Mouse (Mus musculus) lung, postnatal 0 days (tissue): ENCODE measurements around the gene Hoxc6. TPM values are rescaled to one million over a fixed set of nuclear protein-coding genes. Genes with fewer than 3 reads are reported as not detected.

Experiments
- ATAC-seq: fragments of 200-750 bp; cut with Nextera tagmentation; 2 replicates; pipeline ENCODE4 v1.8.0; 2017; ENCODE audit warnings: moderate library complexity
- DNase-seq: peaks from one replicate; pipeline ENCODE4 v3.0.0-alpha.2; 2016; ENCODE audit warnings: low spot score
- H3K27ac ChIP-seq: fragments of 300-500 bp; sonication (generic); 2 replicates; pipeline ENCODE4 v1.5.1; 2014; ENCODE audit warnings: antibody characterized with exemption, mild to moderate bottlenecking, low read length, mixed read lengths
- H3K27me3 ChIP-seq: fragments of 300-500 bp; sonication (generic); replicated peaks from 2 replicates; pipeline ENCODE4 v1.6.1; 2014; ENCODE audit warnings: low read length, mixed read lengths; ENCODE audit not compliant: insufficient read depth
- H3K36me3 ChIP-seq: fragments of 300-500 bp; sonication (generic); 2 replicates; pipeline ENCODE4 v1.6.1; 2014; ENCODE audit warnings: low read length, mixed read lengths; ENCODE audit not compliant: insufficient read depth
- H3K4me1 ChIP-seq: fragments of 300-500 bp; sonication (generic); 2 replicates; pipeline ENCODE4 v1.6.1; 2014; ENCODE audit warnings: antibody characterized with exemption, low read depth, low read length, mixed read lengths; ENCODE audit not compliant: insufficient read depth
- H3K4me2 ChIP-seq: fragments of 300-500 bp; sonication (generic); replicated peaks from 2 replicates; pipeline ENCODE4 v1.6.1; 2014; ENCODE audit warnings: low read depth, mild to moderate bottlenecking, low read length, moderate library complexity, mixed read lengths
- H3K4me3 ChIP-seq: fragments of 300-500 bp; sonication (generic); 2 replicates; pipeline ENCODE4 v1.5.1; 2014; ENCODE audit warnings: low read depth, low read length
- H3K9ac ChIP-seq: fragments of 300-500 bp; sonication (generic); replicated peaks from 2 replicates; pipeline ENCODE4 v1.6.1; 2014; ENCODE audit warnings: low read depth, mild to moderate bottlenecking
- H3K9me3 ChIP-seq: fragments of 300-500 bp; sonication (generic); 2 replicates; pipeline ENCODE4 v1.6.1; 2016; ENCODE audit warnings: low read length, mixed read lengths
- CTCF ChIP-seq: IDR thresholded peaks from 2 replicates; pipeline ENCODE4 v1.5.1; 2016; ENCODE audit warnings: antibody characterized with exemption, mild to moderate bottlenecking
- EP300 ChIP-seq: IDR thresholded peaks from 2 replicates; pipeline ENCODE4 v1.6.1; 2016; ENCODE audit warnings: antibody characterized with exemption, mild to moderate bottlenecking, control low read depth
- WGBS: fragments of 180-500 bp; shearing (Covaris S2); extraction: QIAGEN DNeasy Blood & Tissue Kit; methylation state at CpG from one replicate; pipeline ENCODE4 v1.1.7; 2014; 5-methylcytosine and 5-hydroxymethylcytosine counted together
- microRNA counts: library from miRNA; unstranded; fragments of <30 nt; microRNA quantifications from one replicate; lab custom pipeline; 2015
- microRNA-seq: library from miRNA; unstranded; fragments of <30 nt; microRNA quantifications from one replicate; pipeline ENCODE4, GENCODE M21; 2016
- polyA plus RNA-seq: library from polyadenylated mRNA; unstranded; fragments of >200 nt; fragmentation: Nextera tagmentation; extraction: Ambion mirVana; gene quantifications from 2 replicates; pipeline ENCODE4 v1.2.1, GENCODE M21; 2015

Gene Hoxc6
- polyA plus RNA-seq, 1 experiment from 2014 or later: not detected

GRCm38 (mm10) chr15:103059393-103059992, 61.4 kb downstream of the Hoxc6 start:
- Histone ChIP-seq H3K27me3 (peaks cover 46% of the 10 kb centered on the region), H3K9ac (no peak overlapping the region), H3K4me1 (no peaks in the 10 kb centered on the region), H3K4me2 (no peak overlapping the region), H3K4me3 (no peak overlapping the region; the same call in 1 of the 2 replicates), H3K9me3 (no peaks in the 10 kb centered on the region), H3K27ac (no peak overlapping the region), H3K36me3 (no peaks in the 10 kb centered on the region)
- WGBS: 8% methylated on average over 21 of the region's 21 CpGs
- TF ChIP-seq CTCF (no peak), EP300 (no peak)
- DNase-seq (no peak), ATAC-seq (no peak)

- Histone ChIP-seq H3K4me2 (no peak overlapping the region), H3K4me3 (no peak overlapping the region), H3K9ac (no peak overlapping the region), H3K4me1 (no peaks in the 10 kb centered on the region), H3K27me3 (peaks cover 46% of the 10 kb centered on the region), H3K9me3 (no peaks in the 10 kb centered on the region), H3K27ac (no peak overlapping the region), H3K36me3 (no peaks in the 10 kb centered on the region)
- no peak for ATAC-seq
- no peak for DNase-seq
- 29% methylated on average over 11 of the region's 11 CpGs for WGBS
- TF ChIP-seq EP300 (no peak), CTCF (no peak)
Observed at GRCm38 (mm10) chr15:103060021-103060340, 61.9 kb downstream of the Hoxc6 start.

GRCm38 (mm10) chr15:103060341-103061130, 62.5 kb downstream of the Hoxc6 start:
- Histone ChIP-seq H3K4me2 (peak overlapping the region; percentile 8; the same call in 1 of the 2 replicates), H3K9ac (no peak overlapping the region), H3K4me3 (peak overlapping the region; percentile 0; the same call in 1 of the 2 replicates), H3K36me3 (no peaks in the 10 kb centered on the region), H3K9me3 (no peaks in the 10 kb centered on the region), H3K27ac (no peak overlapping the region), H3K4me1 (no peaks in the 10 kb centered on the region), H3K27me3 (peaks cover 46% of the 10 kb centered on the region)
- ATAC-seq (no peak), DNase-seq (no peak)
- 12% methylated on average over 36 of the region's 36 CpGs for whole genome bisulfite sequencing
- no peak for TF ChIP-seq EP300

- no peak for DNase-seq
- Histone ChIP-seq H3K9ac (no peak overlapping the region), H3K27me3 (peaks cover 43% of the 10 kb centered on the region), H3K27ac (no peak overlapping the region), H3K4me2 (peak overlapping the region; percentile 8), H3K4me1 (no peaks in the 10 kb centered on the region), H3K36me3 (no peaks in the 10 kb centered on the region), H3K9me3 (no peaks in the 10 kb centered on the region), H3K4me3 (peak overlapping the region; percentile 0; the same call in 1 of the 2 replicates)
- TF ChIP-seq EP300 (no peak), CTCF (no peak)
- ATAC-seq: no peak
- 2% methylated on average over 30 of the region's 30 CpGs for WGBS
Observed at GRCm38 (mm10) chr15:103061131-103061825, 63.2 kb downstream of the Hoxc6 start.

MicroRNAs encoded within 50 kb of the gene (microRNA counts, 519-probe panel; counts per million panel counts)
- microRNA mmu-miR-615-3p (lab: Ali Mortazavi, UCI) (not detected), microRNA mmu-miR-615-5p (lab: Ali Mortazavi, UCI) (not detected)

Small RNA genes lying within 50 kb of the gene (microRNA-seq; reads per million reads assigned to microRNA genes)
- gene Mir196a-2 (10.5 reads per million, percentile 23 among the genes with 10 or more reads in this experiment), gene Mir615 (7.6 reads per million, percentile 19 among the genes with 10 or more reads in this experiment)

Other genes with a start within 250 kb of the Hoxc6 start
- gene Hoxc13, start 77.2 kb upstream of the Hoxc6 start, polyA plus RNA-seq: not detected in 2 replicates
- gene Hoxc12, start 61.5 kb upstream of the Hoxc6 start, polyA plus RNA-seq: not detected in 2 replicates
- gene Hoxc11, start 43.8 kb upstream of the Hoxc6 start, polyA plus RNA-seq: not detected in 2 replicates
- not detected in 2 replicates for gene Hoxc10, start 31.5 kb upstream of the Hoxc6 start, polyA plus RNA-seq
- 0.23 TPM in 1 of 2 replicates, not detected in the other for gene Hoxc5, start 30.8 kb upstream of the Hoxc6 start, polyA plus RNA-seq
- gene Hoxc9, start 21.8 kb upstream of the Hoxc6 start, polyA plus RNA-seq: not detected in 2 replicates
- gene Hoxc8, start 7.7 kb upstream of the Hoxc6 start, polyA plus RNA-seq: not detected in 2 replicates
- gene Hoxc4, start 20.7 kb downstream of the Hoxc6 start, polyA plus RNA-seq: 0.21 and 0.23 TPM in 2 replicates
- 10.5 and 12.2 TPM in 2 replicates for gene Smug1, start 168.8 kb downstream of the Hoxc6 start, polyA plus RNA-seq
- gene Cbx5, start 241.6 kb downstream of the Hoxc6 start, polyA plus RNA-seq: 27.8 and 29.4 TPM in 2 replicates
- gene Hnrnpa1, start 242.2 kb downstream of the Hoxc6 start, polyA plus RNA-seq: 200 and 211 TPM in 2 replicates